Mouse (Mus musculus) megakaryocyte, embryonic 14.5 days (primary cell): ENCODE results near the gene Psma5. TPM values are rescaled to one million over a fixed set of nuclear protein-coding genes. Genes with fewer than 3 reads are reported as not detected.

Experiments
- H3K27me3 ChIP-seq: replicated peaks from 2 replicates; pipeline ENCODE3; 2012; ENCODE audit warnings: inconsistent platforms
- H3K36me3 ChIP-seq: replicated peaks from 2 replicates; pipeline ENCODE3; 2012; ENCODE audit warnings: low read length, inconsistent platforms, mixed read lengths
- H3K4me1 ChIP-seq: 2 replicates; pipeline ENCODE4 v1.6.1; 2012; ENCODE audit warnings: inconsistent platforms
- H3K4me3 ChIP-seq: replicated peaks from 2 replicates; pipeline ENCODE3; 2012; ENCODE audit warnings: moderate library complexity, mild to moderate bottlenecking, inconsistent platforms
- H3K9me3 ChIP-seq: 2 replicates; pipeline ENCODE4 v1.6.1; 2012; ENCODE audit warnings: inconsistent platforms
- FLI1 ChIP-seq: IDR thresholded peaks from 2 replicates; pipeline ENCODE4 v1.6.1; 2012; ENCODE audit warnings: low read length, inconsistent platforms, mixed read lengths
- GATA1 ChIP-seq: IDR thresholded peaks from 3 replicates; pipeline ENCODE4 v1.6.1; 2012; ENCODE audit warnings: mixed read lengths, low read length, inconsistent platforms, borderline replicate concordance
- polyA plus RNA-seq: library from polyadenylated mRNA; stranded (reverse); fragments of >175 nt; gene quantifications from 2 replicates; pipeline ENCODE4 v1.2.3, GENCODE M21; 2012; ENCODE audit warnings: low replicate concordance; ENCODE audit not compliant: insufficient read depth

Gene Psma5
- polyA plus RNA-seq, result 6.0 TPM in 1 of 2 replicates, not detected in the other

- H3K36me3 ChIP-seq, result peaks cover 29% of the 10 kb centered on the region
- peak within 1 kb of the TSS; percentile 95 for H3K4me3 ChIP-seq
- H3K9me3 ChIP-seq, result peaks cover 7% of the 10 kb centered on the region; the same call in 1 of the 2 replicates
- TF ChIP-seq GATA1 (no peak), FLI1 (no peak)
- peaks cover 28% of the 10 kb centered on the region for H3K4me1 ChIP-seq
- H3K27me3 ChIP-seq, result no peaks in the 10 kb centered on the region
Observed at GRCm38 (mm10) chr3:108256719-108257637, at the start of gene Psma5. Gene Psma5, plus strand, starts transcription at chr3:108256926.

- peaks cover 35% of the 10 kb centered on the region for H3K36me3 ChIP-seq
- no peaks in the 10 kb centered on the region for H3K9me3 ChIP-seq
- peaks cover 18% of the 10 kb centered on the region for H3K27me3 ChIP-seq
- peaks cover 40% of the 10 kb centered on the region for H3K4me1 ChIP-seq
- no peak overlapping the region for H3K4me3 ChIP-seq
- TF ChIP-seq FLI1 (no peak), GATA1 (no peak)
Observed at GRCm38 (mm10) chr3:108209001-108209400, 47.7 kb upstream of the Psma5 start.

- Histone ChIP-seq H3K27me3 (peaks cover 23% of the 10 kb centered on the region), H3K9me3 (no peaks in the 10 kb centered on the region), H3K36me3 (peaks cover 32% of the 10 kb centered on the region), H3K4me3 (peak overlapping the region; percentile 97), H3K4me1 (peaks cover 39% of the 10 kb centered on the region)
- no peak for TF ChIP-seq FLI1
- TF ChIP-seq GATA1, result no peak
Observed at GRCm38 (mm10) chr3:108209536-108209935, 47.2 kb upstream of the Psma5 start.

- H3K9me3 ChIP-seq, result no peaks in the 10 kb centered on the region
- H3K27me3 ChIP-seq, result peaks cover 23% of the 10 kb centered on the region
- peaks cover 37% of the 10 kb centered on the region for H3K4me1 ChIP-seq
- peak overlapping the region; percentile 97 for H3K4me3 ChIP-seq
- TF ChIP-seq GATA1 (no peak), FLI1 (no peak)
- H3K36me3 ChIP-seq, result peaks cover 26% of the 10 kb centered on the region
Observed at GRCm38 (mm10) chr3:108209946-108210770, 46.6 kb upstream of the Psma5 start.

GRCm38 (mm10) chr3:108210771-108211139 lies 46.0 kb upstream of the Psma5 start, which contains the start of gene Atxn7l2:
Gene Atxn7l2, minus strand, starts transcription at chr3:108210934.
- H3K9me3 ChIP-seq, result no peaks in the 10 kb centered on the region
- TF ChIP-seq FLI1 (no peak), GATA1 (no peak)
- peaks cover 20% of the 10 kb centered on the region for H3K36me3 ChIP-seq
- peak within 1 kb of the TSS; percentile 97 for H3K4me3 ChIP-seq
- peaks cover 23% of the 10 kb centered on the region for H3K27me3 ChIP-seq
- H3K4me1 ChIP-seq, result peaks cover 37% of the 10 kb centered on the region

- no peaks in the 10 kb centered on the region for H3K9me3 ChIP-seq
- no peak overlapping the region for H3K4me3 ChIP-seq
- peaks cover 9% of the 10 kb centered on the region for H3K36me3 ChIP-seq
- TF ChIP-seq FLI1 (no peak), GATA1 (no peak)
- H3K27me3 ChIP-seq, result peaks cover 32% of the 10 kb centered on the region
- peaks cover 31% of the 10 kb centered on the region for H3K4me1 ChIP-seq
Observed at GRCm38 (mm10) chr3:108211845-108212244, 44.9 kb upstream of the Psma5 start.

GRCm38 (mm10) chr3:108212406-108212805 lies 44.3 kb upstream of the Psma5 start:
- Histone ChIP-seq H3K27me3 (peaks cover 33% of the 10 kb centered on the region), H3K4me1 (peaks cover 31% of the 10 kb centered on the region), H3K36me3 (peaks cover 4% of the 10 kb centered on the region), H3K4me3 (no peak overlapping the region), H3K9me3 (no peaks in the 10 kb centered on the region)
- no peak for TF ChIP-seq GATA1
- TF ChIP-seq FLI1, result no peak

- TF ChIP-seq GATA1 (no peak), FLI1 (no peak)
- Histone ChIP-seq H3K4me1 (peaks cover 13% of the 10 kb centered on the region), H3K9me3 (no peaks in the 10 kb centered on the region), H3K36me3 (no peaks in the 10 kb centered on the region), H3K4me3 (no peak overlapping the region), H3K27me3 (peaks cover 53% of the 10 kb centered on the region)
Observed at GRCm38 (mm10) chr3:108214734-108215133, 42.0 kb upstream of the Psma5 start.

GRCm38 (mm10) chr3:108220661-108221060 lies 36.1 kb upstream of the Psma5 start:
- no peaks in the 10 kb centered on the region for H3K36me3 ChIP-seq
- H3K27me3 ChIP-seq, result peaks cover 84% of the 10 kb centered on the region
- H3K9me3 ChIP-seq, result peaks cover 2% of the 10 kb centered on the region; the same call in 1 of the 2 replicates
- H3K4me3 ChIP-seq, result no peak overlapping the region
- no peak for TF ChIP-seq GATA1
- H3K4me1 ChIP-seq, result peaks cover 3% of the 10 kb centered on the region
